Mouse (Mus musculus) lung, postnatal 0 days (tissue): Measurements from ENCODE around the gene Srsf10. TPM values are rescaled to one million over a fixed set of nuclear protein-coding genes. Genes with fewer than 3 reads are reported as not detected.

Source experiments
- ATAC-seq: fragments of 200-750 bp; cut with Nextera tagmentation; 2 replicates; pipeline ENCODE4 v1.8.0; 2017; ENCODE audit warnings: moderate library complexity
- DNase-seq: peaks from one replicate; pipeline ENCODE4 v3.0.0-alpha.2; 2016; ENCODE audit warnings: low spot score
- H3K27ac ChIP-seq: fragments of 300-500 bp; sonication (generic); 2 replicates; pipeline ENCODE4 v1.5.1; 2014; ENCODE audit warnings: antibody characterized with exemption, mild to moderate bottlenecking, low read length, mixed read lengths
- H3K27me3 ChIP-seq: fragments of 300-500 bp; sonication (generic); replicated peaks from 2 replicates; pipeline ENCODE4 v1.6.1; 2014; ENCODE audit warnings: low read length, mixed read lengths; ENCODE audit not compliant: insufficient read depth
- H3K36me3 ChIP-seq: fragments of 300-500 bp; sonication (generic); 2 replicates; pipeline ENCODE4 v1.6.1; 2014; ENCODE audit warnings: low read length, mixed read lengths; ENCODE audit not compliant: insufficient read depth
- H3K4me1 ChIP-seq: fragments of 300-500 bp; sonication (generic); 2 replicates; pipeline ENCODE4 v1.6.1; 2014; ENCODE audit warnings: antibody characterized with exemption, low read depth, low read length, mixed read lengths; ENCODE audit not compliant: insufficient read depth
- H3K4me2 ChIP-seq: fragments of 300-500 bp; sonication (generic); replicated peaks from 2 replicates; pipeline ENCODE4 v1.6.1; 2014; ENCODE audit warnings: low read depth, mild to moderate bottlenecking, low read length, moderate library complexity, mixed read lengths
- H3K4me3 ChIP-seq: fragments of 300-500 bp; sonication (generic); 2 replicates; pipeline ENCODE4 v1.5.1; 2014; ENCODE audit warnings: low read depth, low read length
- H3K9ac ChIP-seq: fragments of 300-500 bp; sonication (generic); replicated peaks from 2 replicates; pipeline ENCODE4 v1.6.1; 2014; ENCODE audit warnings: low read depth, mild to moderate bottlenecking
- H3K9me3 ChIP-seq: fragments of 300-500 bp; sonication (generic); 2 replicates; pipeline ENCODE4 v1.6.1; 2016; ENCODE audit warnings: low read length, mixed read lengths
- CTCF ChIP-seq: IDR thresholded peaks from 2 replicates; pipeline ENCODE4 v1.5.1; 2016; ENCODE audit warnings: antibody characterized with exemption, mild to moderate bottlenecking
- EP300 ChIP-seq: IDR thresholded peaks from 2 replicates; pipeline ENCODE4 v1.6.1; 2016; ENCODE audit warnings: antibody characterized with exemption, mild to moderate bottlenecking, control low read depth
- WGBS: fragments of 180-500 bp; shearing (Covaris S2); extraction: QIAGEN DNeasy Blood & Tissue Kit; methylation state at CpG from one replicate; pipeline ENCODE4 v1.1.7; 2014; 5-methylcytosine and 5-hydroxymethylcytosine counted together
- polyA plus RNA-seq: library from polyadenylated mRNA; unstranded; fragments of >200 nt; fragmentation: Nextera tagmentation; extraction: Ambion mirVana; gene quantifications from 2 replicates; pipeline ENCODE4 v1.2.1, GENCODE M21; 2015

The Srsf10 gene
- polyA plus RNA-seq, 1 experiment from 2014 or later = 153 TPM

DNA sequence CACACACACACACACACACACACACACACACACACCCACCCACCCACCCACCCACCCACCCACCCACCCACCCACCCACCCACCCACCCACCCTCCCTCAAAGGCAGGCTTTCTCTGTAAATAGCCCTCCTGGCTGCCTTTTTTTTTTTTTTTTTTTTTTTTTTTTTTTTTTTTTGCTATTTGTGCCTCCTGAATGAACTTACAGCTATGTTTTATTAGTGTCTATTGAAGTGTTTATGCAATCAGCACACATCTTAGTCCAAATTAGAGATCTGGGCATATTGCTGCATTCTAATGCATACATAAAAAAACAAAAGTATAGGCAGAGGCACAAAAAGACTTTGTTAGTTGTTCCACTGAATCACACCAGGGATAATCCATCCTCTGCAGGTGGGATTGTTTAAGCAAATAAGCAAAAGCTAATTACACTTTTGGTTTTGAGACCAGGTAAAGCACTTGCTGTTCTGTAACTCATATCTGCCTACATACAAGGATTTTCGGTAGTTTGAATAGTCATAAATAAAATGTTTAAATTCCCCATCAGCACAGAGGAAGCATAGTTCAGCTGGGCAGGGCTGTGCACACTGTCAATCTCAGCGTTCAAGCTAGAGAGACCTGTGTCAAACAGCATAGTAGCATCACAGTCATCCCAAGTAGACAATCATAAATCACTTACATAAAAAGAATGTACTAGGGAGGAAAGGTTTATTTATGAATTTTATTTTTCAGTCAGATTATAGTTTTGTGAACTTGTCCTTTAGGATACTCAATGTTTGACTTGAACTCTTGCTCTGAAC, 14.9 kb downstream of the Srsf10 start:
- ATAC-seq = no peak
- Histone ChIP-seq H3K27ac (no peak overlapping the region), H3K4me2 (peak overlapping the region; percentile 15), H3K9ac (no peak overlapping the region), H3K27me3 (no peaks in the 10 kb centered on the region), H3K4me1 (peaks cover 22% of the 10 kb centered on the region), H3K9me3 (no peaks in the 10 kb centered on the region), H3K4me3 (no peak overlapping the region), H3K36me3 (no peaks in the 10 kb centered on the region; the same call in 1 of the 2 replicates)
- WGBS = 13% methylated on average over 2 of the region's 2 CpGs
- TF ChIP-seq EP300 (no peak), CTCF (no peak)
- DNase-seq = no peak

DNA sequence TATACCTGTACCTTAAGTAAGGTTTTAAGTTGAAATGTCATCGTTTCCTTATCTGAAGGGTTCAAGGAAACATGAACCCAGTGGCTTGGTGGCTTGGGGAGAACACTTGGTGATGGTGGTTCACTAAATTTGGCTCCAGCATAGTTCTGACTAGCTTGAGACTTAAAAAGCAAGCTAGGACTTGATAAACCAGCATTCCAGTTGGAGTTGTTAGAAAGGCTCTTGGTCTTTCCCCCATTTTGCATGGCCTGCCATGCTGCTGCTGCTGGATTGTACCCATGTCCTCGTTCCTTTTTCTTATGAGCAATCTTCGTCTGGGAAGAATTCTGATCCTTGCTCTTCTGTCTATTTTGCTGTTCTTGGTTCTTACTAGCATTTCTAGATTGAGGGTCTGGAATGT, 16.5 kb downstream of the Srsf10 start:
- ATAC-seq = no peak
- Histone ChIP-seq H3K36me3 (no peaks in the 10 kb centered on the region; the same call in 1 of the 2 replicates), H3K27me3 (no peaks in the 10 kb centered on the region), H3K27ac (no peak overlapping the region), H3K4me2 (peak overlapping the region; percentile 81), H3K4me1 (peaks cover 32% of the 10 kb centered on the region), H3K9me3 (no peaks in the 10 kb centered on the region), H3K4me3 (peak overlapping the region; percentile 80), H3K9ac (peak overlapping the region; percentile 88; the same call in 1 of the 2 replicates)
- 11% methylated on average over 3 of the region's 3 CpGs for WGBS
- no peak for DNase-seq
- TF ChIP-seq CTCF (no peak), EP300 (no peak)

DNA sequence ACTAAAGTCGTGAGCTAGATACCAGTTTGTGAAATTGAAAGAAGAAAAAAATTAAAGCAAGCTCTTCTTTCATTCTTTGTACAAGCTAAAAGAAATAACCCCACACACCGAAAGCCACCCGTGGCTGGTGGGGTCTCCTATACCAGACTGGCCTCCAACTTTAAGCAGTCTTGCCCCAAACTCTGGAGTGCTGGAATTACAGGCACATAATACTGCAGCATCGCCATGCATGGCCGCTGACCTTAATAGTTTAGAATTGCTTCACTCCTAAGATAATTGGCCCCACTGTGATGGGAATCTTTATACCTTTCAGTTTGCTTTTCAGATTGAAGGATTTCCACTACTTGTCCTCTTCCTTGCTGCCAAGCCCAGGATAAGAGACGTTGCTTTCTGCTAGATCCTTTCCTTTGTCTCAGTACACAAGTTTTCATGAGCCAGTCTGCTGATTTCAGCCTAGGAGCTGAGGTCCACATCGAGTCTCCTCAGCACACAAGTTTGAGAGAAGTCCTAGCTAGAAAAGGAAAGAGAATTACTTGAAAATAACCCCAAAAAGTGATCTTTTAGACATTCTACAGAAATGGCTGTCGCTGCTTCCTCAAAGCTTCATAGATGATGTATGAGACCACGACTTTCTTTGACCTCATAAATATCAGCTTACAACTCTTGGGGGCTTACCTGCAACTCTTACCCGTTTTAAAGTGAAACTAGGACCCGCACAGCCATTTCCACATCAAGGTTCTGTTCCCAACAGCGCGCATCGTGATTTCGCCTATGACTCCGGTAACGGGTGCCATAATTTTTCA, 17.2 kb downstream of the Srsf10 start:
- no peak for ATAC-seq
- H3K9me3 ChIP-seq = no peaks in the 10 kb centered on the region

GRCm38 (mm10) chr4:135873526-135874202, 18.1 kb downstream of the Srsf10 start, which contains the start of gene Pnrc2:
TSS of gene Pnrc2 (minus strand) at chr4:135873850.
- DNase-seq (peak; percentile 97), ATAC-seq (peak; percentile 94)
- Histone ChIP-seq H3K4me2 (peak within 1 kb of the TSS; percentile 81), H3K36me3 (no peaks in the 10 kb centered on the region; the same call in 1 of the 2 replicates), H3K9ac (peak within 1 kb of the TSS; percentile 88), H3K4me3 (peak within 1 kb of the TSS; percentile 80), H3K27me3 (no peaks in the 10 kb centered on the region), H3K4me1 (peaks cover 32% of the 10 kb centered on the region), H3K9me3 (no peaks in the 10 kb centered on the region), H3K27ac (peak within 1 kb of the TSS; percentile 100)
- TF ChIP-seq EP300 (peak; percentile 23), CTCF (0 out of 2 replicates have a peak, but pooled peaks have one; percentile 15)
- WGBS = under 1% methylated on average over 51 of the region's 60 CpGs

More for the DNA sequence above, 17.2 kb downstream of the Srsf10 start:
- H3K4me2 ChIP-seq = peak overlapping the region; percentile 81
- H3K9ac ChIP-seq = peak overlapping the region; percentile 88
- H3K27ac ChIP-seq = peak overlapping the region; percentile 100
- H3K4me1 ChIP-seq = peaks cover 32% of the 10 kb centered on the region
- no peaks in the 10 kb centered on the region for H3K27me3 ChIP-seq
- H3K4me3 ChIP-seq = peak overlapping the region; percentile 80
- no peaks in the 10 kb centered on the region; the same call in 1 of the 2 replicates for H3K36me3 ChIP-seq
- TF ChIP-seq EP300 = no peak
- TF ChIP-seq CTCF = no peak
- no peak for DNase-seq
- 4% methylated on average over 17 of the region's 17 CpGs for WGBS

- H3K27me3 ChIP-seq = no peaks in the 10 kb centered on the region
- DNase-seq (no peak), ATAC-seq (no peak)
- H3K9me3 ChIP-seq = no peaks in the 10 kb centered on the region
- 63% methylated on average over 10 of the region's 10 CpGs for whole genome bisulfite sequencing
- H3K4me2 ChIP-seq = 0 out of 2 replicates have a peak overlapping the region, but pooled peaks have one; percentile 81
- peaks cover 32% of the 10 kb centered on the region for H3K4me1 ChIP-seq
- 0 out of 2 replicates have a peak overlapping the region, but pooled peaks have one; percentile 80 for H3K4me3 ChIP-seq
- H3K9ac ChIP-seq = no peak overlapping the region
- no peaks in the 10 kb centered on the region; the same call in 1 of the 2 replicates for H3K36me3 ChIP-seq
- no peak for TF ChIP-seq EP300
- TF ChIP-seq CTCF = peak; percentile 20; the same call in 1 of the 2 replicates
- H3K27ac ChIP-seq = peak overlapping the region; percentile 100
Measured at GRCm38 (mm10) chr4:135874564-135875535, 19.3 kb downstream of the Srsf10 start.
